Mouse (Mus musculus) MEL (cell line): ENCODE measurements around the gene Pspc1. TPM values are rescaled to one million over a fixed set of nuclear protein-coding genes. Genes with fewer than 3 reads are reported as not detected.
A peak's percentile ranks its signal among the peaks of the same experiment; 100 is the strongest.

Experiments
- DNase-seq: peaks from one replicate; pipeline ENCODE4 v3.0.0; 2011; ENCODE audit warnings: low read depth, low spot score
- H3K27ac ChIP-seq: 2 replicates; pipeline ENCODE4 v1.5.1; 2012; ENCODE audit warnings: low read depth, mild to moderate bottlenecking, control low read depth, low read length, moderate library complexity; ENCODE audit not compliant: control insufficient read depth
- H3K27me3 ChIP-seq, 2 experiments: fragments of 150-350 bp in 1 of 2; sonication (generic) in 1 of 2; 2 replicates each; pipeline ENCODE4 v1.6.1; 2012; ENCODE audit warnings: low read length in 2 of 2, mild to moderate bottlenecking in 2 of 2, improper control_type of control experiment in 1 of 2, moderate library complexity in 1 of 2; ENCODE audit not compliant: insufficient read depth in 2 of 2, control insufficient read depth in 1 of 2
- H3K36me3 ChIP-seq, 2 experiments: 2 replicates each; pipeline ENCODE4 v1.6.1; 2012 to 2014; ENCODE audit warnings: low read length in 2 of 2, improper control_type of control experiment in 1 of 2, inconsistent platforms in 1 of 2, mild to moderate bottlenecking in 1 of 2; ENCODE audit not compliant: insufficient read depth in 2 of 2, control insufficient read depth in 1 of 2
- H3K4me1 ChIP-seq, 2 experiments: fragments of 150-350 bp in 1 of 2; sonication (generic) in 1 of 2; 2 replicates each; pipeline ENCODE4 v1.6.1; 2012; ENCODE audit warnings: low read length in 2 of 2, improper control_type of control experiment in 1 of 2, mild to moderate bottlenecking in 1 of 2; ENCODE audit not compliant: insufficient read depth in 2 of 2, control insufficient read depth in 1 of 2
- H3K4me3 ChIP-seq, 2 experiments: fragments of 150-350 bp in 1 of 2; sonication (generic) in 1 of 2; 2 replicates each; pipeline ENCODE4 v1.5.1; 2012; ENCODE audit warnings: low read depth in 2 of 2, low read length in 2 of 2, mild to moderate bottlenecking in 2 of 2, moderate library complexity in 2 of 2, control low read depth in 1 of 2, improper control_type of control experiment in 1 of 2; ENCODE audit not compliant: control insufficient read depth in 1 of 2, insufficient read depth in 1 of 2
- H3K79me2 ChIP-seq: 2 replicates; pipeline ENCODE4 v1.6.1; 2012; ENCODE audit warnings: mild to moderate bottlenecking, low read length, moderate library complexity; ENCODE audit not compliant: control insufficient read depth, poor library complexity, insufficient read depth
- H3K9ac ChIP-seq: 2 replicates; pipeline ENCODE4 v1.6.1; 2012; ENCODE audit warnings: low read depth, mild to moderate bottlenecking, control low read depth, low read length, moderate library complexity; ENCODE audit not compliant: control insufficient read depth, poor library complexity, severe bottlenecking
- H3K9me3 ChIP-seq: fragments of 150-350 bp; sonication (generic); replicated peaks from 2 replicates; pipeline ENCODE4 v1.6.1; 2012; ENCODE audit warnings: mild to moderate bottlenecking, low read length, improper control_type of control experiment, moderate library complexity; ENCODE audit not compliant: insufficient read depth
- BHLHE40 ChIP-seq: IDR thresholded peaks from 2 replicates; pipeline ENCODE4 v1.6.1; 2012; ENCODE audit warnings: low read depth, mild to moderate bottlenecking, inconsistent platforms, low read length, improper control_type of control experiment, borderline replicate concordance
- E2F4 ChIP-seq: IDR thresholded peaks from 2 replicates; pipeline ENCODE4 v1.6.1; 2011; ENCODE audit warnings: low read depth, low read length, improper control_type of control experiment, borderline replicate concordance
- EP300 ChIP-seq, 2 experiments: IDR thresholded peaks; 2 replicates each; pipeline ENCODE4 v1.6.1; 2011; ENCODE audit warnings: improper control_type of control experiment in 2 of 2, low read length in 2 of 2, low read depth in 1 of 2, mild to moderate bottlenecking in 1 of 2
- ETS1 ChIP-seq: IDR thresholded peaks from 2 replicates; pipeline ENCODE4 v1.6.1; 2012; ENCODE audit warnings: low read depth, mild to moderate bottlenecking, inconsistent platforms, low read length, improper control_type of control experiment, moderate library complexity
- GABPA ChIP-seq: IDR thresholded peaks from 2 replicates; pipeline ENCODE4 v1.6.1; 2012; ENCODE audit warnings: low read depth, mild to moderate bottlenecking, inconsistent platforms, low read length, improper control_type of control experiment, moderate library complexity
- JUND ChIP-seq: IDR thresholded peaks from 2 replicates; pipeline ENCODE4 v1.6.1; 2011; ENCODE audit warnings: low read depth, mild to moderate bottlenecking, improper control_type of control experiment, low read length
- KAT2A ChIP-seq: conservative IDR thresholded peaks from 2 replicates; pipeline ENCODE4 v1.6.1; 2012; ENCODE audit warnings: low read depth, low read length, improper control_type of control experiment, inconsistent platforms
- MAFK ChIP-seq: IDR thresholded peaks from 2 replicates; pipeline ENCODE4 v1.6.1; 2011; ENCODE audit warnings: low read depth, mild to moderate bottlenecking, low read length, improper control_type of control experiment, borderline replicate concordance
- MEF2A ChIP-seq: IDR thresholded peaks from 2 replicates; pipeline ENCODE4 v1.6.1; 2014; ENCODE audit warnings: low read depth, mild to moderate bottlenecking, inconsistent platforms, low read length, improper control_type of control experiment; ENCODE audit not compliant: poor library complexity, insufficient replicate concordance, severe bottlenecking; ENCODE audit errors: extremely low read depth
- MXI1 ChIP-seq: IDR thresholded peaks from 2 replicates; pipeline ENCODE4 v1.6.1; 2011; ENCODE audit warnings: mild to moderate bottlenecking, low read depth, low read length, improper control_type of control experiment
- MYB ChIP-seq: IDR thresholded peaks from 2 replicates; pipeline ENCODE4 v1.6.1; 2011; ENCODE audit warnings: mild to moderate bottlenecking, low read depth, low read length, improper control_type of control experiment
- NRF1 ChIP-seq: IDR thresholded peaks from 2 replicates; pipeline ENCODE4 v1.6.1; 2014; ENCODE audit warnings: low read depth, mild to moderate bottlenecking, inconsistent platforms, low read length, improper control_type of control experiment, moderate library complexity; ENCODE audit not compliant: poor library complexity, insufficient read depth, severe bottlenecking
- POLR2A ChIP-seq, 2 experiments: IDR thresholded peaks; 2 replicates each; pipeline ENCODE4 v1.6.1; 2011 to 2012; ENCODE audit warnings: low read length in 2 of 2, mild to moderate bottlenecking in 2 of 2, control low read depth in 1 of 2, improper control_type of control experiment in 1 of 2, low read depth in 1 of 2, moderate library complexity in 1 of 2; ENCODE audit not compliant: control insufficient read depth in 1 of 2, insufficient read depth in 1 of 2, poor library complexity in 1 of 2
- RAD21 ChIP-seq: IDR thresholded peaks from 2 replicates; pipeline ENCODE4 v1.6.1; 2011; ENCODE audit warnings: mild to moderate bottlenecking, low read depth, low read length, improper control_type of control experiment
- RCOR1 ChIP-seq: IDR thresholded peaks from 2 replicates; pipeline ENCODE4 v1.6.1; 2012; ENCODE audit warnings: low read depth, mild to moderate bottlenecking, inconsistent platforms, low read length, improper control_type of control experiment
- TAL1 ChIP-seq: IDR thresholded peaks from 2 replicates; pipeline ENCODE4 v1.6.1; 2012; ENCODE audit warnings: mild to moderate bottlenecking, inconsistent platforms, low read length, moderate library complexity, mixed read lengths
- USF1 ChIP-seq: IDR thresholded peaks from 2 replicates; pipeline ENCODE4 v1.6.1; 2014; ENCODE audit warnings: low read depth, mild to moderate bottlenecking, inconsistent platforms, low read length, improper control_type of control experiment, moderate library complexity
- USF2 ChIP-seq, 2 experiments: IDR thresholded peaks; 2 replicates each; pipeline ENCODE4 v1.6.1; 2011 to 2012; ENCODE audit warnings: improper control_type of control experiment in 2 of 2, low read length in 2 of 2, borderline replicate concordance in 1 of 2, inconsistent platforms in 1 of 2, low read depth in 1 of 2, mild to moderate bottlenecking in 1 of 2; ENCODE audit not compliant: insufficient read depth in 1 of 2
- polyA plus RNA-seq, 2 experiments: library from polyadenylated mRNA; stranded (reverse) in 1 of 2; unstranded in 1 of 2; fragments of >175 nt in 1 of 2; fragments of >200 nt in 1 of 2; gene quantifications; 2 replicates each; pipeline versions ENCODE4 v1.2.1 to v1.2.4; 2012; ENCODE audit warnings: low replicate concordance in 2 of 2, low read depth in 1 of 2; ENCODE audit not compliant: insufficient read length in 2 of 2, insufficient read depth in 1 of 2, missing spikeins in 1 of 2
- total RNA-seq: library from RNA; depleted of rRNA; stranded (reverse); fragments of 300-350 nt; gene quantifications from 2 replicates; pipeline ENCODE4 v1.2.3, GENCODE M21; 2012

Gene Pspc1
- total and polyA plus RNA-seq, 3 experiments = 36.1 to 68.2 (median 48.8) TPM

GRCm38 (mm10) chr14:56689766-56690165 lies 88.3 kb downstream of the Pspc1 start:
- Histone ChIP-seq H3K4me3 (no peak overlapping the region), H3K27ac (no peak overlapping the region), H3K36me3 (peaks cover 5 to 20% of the 10 kb centered on the region in 2 experiments)

GRCm38 (mm10) chr14:56689116-56689515 lies 89.0 kb downstream of the Pspc1 start:
- Histone ChIP-seq H3K4me1 (no peaks in the 10 kb centered on the region), H3K27ac (no peak overlapping the region), H3K27me3 (no peaks in the 10 kb centered on the region), H3K4me3 (no peak overlapping the region), H3K9ac (no peak overlapping the region), H3K9me3 (no peaks in the 10 kb centered on the region), H3K36me3 (peaks cover 5 to 20% of the 10 kb centered on the region in 2 experiments), H3K79me2 (no peaks in the 10 kb centered on the region)
- TF ChIP-seq MAFK (peak; percentile 74), GABPA (no peak)
- DNase-seq = no peak

More at GRCm38 (mm10) chr14:56689766-56690165, 88.3 kb downstream of the Pspc1 start:
- no peak overlapping the region for H3K9ac ChIP-seq
- peak; percentile 69 for DNase-seq
- H3K27me3 ChIP-seq = no peaks in the 10 kb centered on the region
- no peaks in the 10 kb centered on the region for H3K4me1 ChIP-seq
- H3K9me3 ChIP-seq = no peaks in the 10 kb centered on the region
- TF ChIP-seq ETS1 (no peak), JUND (peak; percentile 72; the same call in 1 of the 2 replicates)
- H3K79me2 ChIP-seq = no peaks in the 10 kb centered on the region

GRCm38 (mm10) chr14:56685426-56685825 lies 92.7 kb downstream of the Pspc1 start:
- Histone ChIP-seq H3K4me1 (no peaks in the 10 kb centered on the region), H3K79me2 (no peaks in the 10 kb centered on the region), H3K27me3 (no peaks in the 10 kb centered on the region), H3K27ac (no peak overlapping the region), H3K36me3 (peaks cover 5 to 17% of the 10 kb centered on the region in 2 experiments), H3K4me3 (no peak overlapping the region), H3K9me3 (no peaks in the 10 kb centered on the region), H3K9ac (no peak overlapping the region)
- no peak for DNase-seq
- no peak for TF ChIP-seq MEF2A
- TF ChIP-seq USF2 (IDR thresholded peaks at IDR 0.05; ENCODE audit: borderline replicate concordance in 1 of 2, insufficient read depth in 1 of 2, low read depth in 1 of 2, low read length in 2 of 2) = no peak
- TF ChIP-seq BHLHE40 = no peak
- no peak for TF ChIP-seq TAL1
- TF ChIP-seq POLR2A (IDR thresholded peaks at IDR 0.05; ENCODE audit: control insufficient read depth in 1 of 2, insufficient read depth in 1 of 2, low read depth in 1 of 2, low read length in 2 of 2, poor library complexity in 1 of 2) = no peak
- TF ChIP-seq E2F4 = no peak
- TF ChIP-seq KAT2A = no peak
- TF ChIP-seq MXI1 = no peak
- no peak for TF ChIP-seq JUND
- no peak for TF ChIP-seq NRF1
- TF ChIP-seq EP300 (IDR thresholded peaks at IDR 0.05; ENCODE audit: low read depth in 1 of 2, low read length in 2 of 2) = no peak
- no peak for TF ChIP-seq GABPA
- TF ChIP-seq MYB = no peak
- no peak for TF ChIP-seq RAD21
- no peak for TF ChIP-seq ETS1
- no peak for TF ChIP-seq RCOR1
- no peak for TF ChIP-seq USF1
